Mouse (Mus musculus): ENCODE data around the gene Retreg3. TPM values are rescaled to one million over a fixed set of nuclear protein-coding genes. Genes with fewer than 3 reads are reported as not detected.
"Not testable (repeated sequence)": the region's sequence is repeated elsewhere in the genome, so short reads cannot be mapped to it uniquely, and the experiment has no call there.

The Retreg3 gene
- polyA plus RNA-seq, 1 experiment = not detected

DNA sequence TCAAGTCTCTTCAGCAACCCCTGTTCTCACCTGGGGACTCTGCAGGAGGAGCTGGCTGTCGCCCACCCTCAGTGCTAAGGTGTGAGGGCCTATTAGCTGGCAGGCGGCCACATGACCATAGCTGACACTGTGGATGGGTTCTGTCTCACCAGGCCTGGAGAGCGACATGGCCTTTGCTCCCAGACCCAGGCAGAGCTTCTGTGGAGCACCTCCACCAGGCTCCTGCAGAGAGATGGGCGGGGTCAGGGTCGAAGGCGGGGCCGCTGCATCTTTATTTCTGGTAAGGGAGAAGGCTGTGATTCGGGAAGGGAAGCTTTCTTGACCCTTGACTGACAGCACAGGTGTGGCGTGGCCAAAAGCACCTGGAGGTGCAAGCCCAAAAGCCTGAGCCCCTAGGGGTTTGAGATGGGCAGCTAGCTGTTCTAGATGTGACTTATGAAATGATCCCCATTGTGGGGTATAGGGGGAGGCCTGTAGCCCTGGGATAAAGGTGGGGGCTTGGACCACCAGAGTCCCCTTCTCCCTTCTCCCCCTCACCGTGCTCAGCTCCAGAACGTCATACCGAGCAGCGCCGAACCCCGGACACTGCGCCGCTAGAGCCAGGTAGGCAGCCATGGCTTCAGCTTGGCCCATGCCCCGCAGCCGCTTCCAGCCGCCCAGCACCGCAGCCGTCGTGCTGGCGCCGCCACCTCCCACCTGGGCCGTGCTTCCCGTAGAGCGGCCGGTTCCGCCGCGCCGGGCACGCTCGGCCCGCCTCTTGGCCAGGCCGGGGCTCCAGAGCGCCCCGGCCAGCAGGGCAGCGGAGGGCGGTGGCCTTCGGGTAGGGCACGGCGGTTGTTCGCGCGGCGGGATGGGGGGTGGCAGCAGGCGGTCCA lies 44.0 kb upstream of the Retreg3 start:
- Histone ChIP-seq H3K27ac (ENCODE audit: insufficient read depth, low read depth, low read length) (0 out of 2 replicates have a peak overlapping the region, but pooled peaks have one; percentile 1), H3K4me1 (ENCODE audit: control insufficient read depth, insufficient read depth, low read length) (peaks cover 14% of the 10 kb centered on the region), H3K4me3 (ENCODE audit: insufficient read depth, low read depth, low read length) (no peak overlapping the region)
- 64% methylated on average over 49 of the region's 49 CpGs for WGBS
- TF ChIP-seq POLR2A (IDR thresholded peaks at IDR 0.05; ENCODE audit: insufficient read depth, low read depth, low read length) = no peak
- no peak for TF ChIP-seq CTCF (IDR thresholded peaks at IDR 0.05; ENCODE audit: insufficient read depth, low read depth, low read length)

DNA sequence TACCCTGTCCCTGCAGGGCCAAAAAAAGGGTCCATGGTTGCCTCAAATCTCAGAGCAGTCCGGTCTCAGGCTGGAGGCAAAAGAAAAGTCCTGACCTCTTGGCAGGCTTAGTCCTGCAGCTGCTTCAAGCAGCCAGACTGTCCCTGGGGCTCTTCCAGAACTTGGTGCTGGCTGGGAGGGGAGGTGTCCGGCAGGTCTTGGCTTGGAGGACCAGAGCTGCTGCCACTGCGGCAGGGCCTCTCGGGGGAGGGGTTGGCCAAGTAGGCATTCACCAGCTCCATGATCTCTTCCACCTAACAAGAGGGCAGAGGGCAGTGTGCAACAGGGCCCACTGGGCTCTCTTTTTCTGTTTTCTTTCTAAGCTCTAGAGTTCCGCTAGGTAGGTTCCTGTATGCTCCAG lies 43.1 kb upstream of the Retreg3 start:
- 41% methylated on average over 5 of the region's 5 CpGs for WGBS
- Histone ChIP-seq H3K4me3 (ENCODE audit: insufficient read depth, low read depth, low read length) (no peak overlapping the region), H3K27ac (ENCODE audit: insufficient read depth, low read depth, low read length) (no peak overlapping the region), H3K4me1 (ENCODE audit: control insufficient read depth, insufficient read depth, low read length) (peaks cover 13% of the 10 kb centered on the region)
- TF ChIP-seq POLR2A (IDR thresholded peaks at IDR 0.05; ENCODE audit: insufficient read depth, low read depth, low read length) = no peak
- TF ChIP-seq CTCF (IDR thresholded peaks at IDR 0.05; ENCODE audit: insufficient read depth, low read depth, low read length) = no peak

DNA sequence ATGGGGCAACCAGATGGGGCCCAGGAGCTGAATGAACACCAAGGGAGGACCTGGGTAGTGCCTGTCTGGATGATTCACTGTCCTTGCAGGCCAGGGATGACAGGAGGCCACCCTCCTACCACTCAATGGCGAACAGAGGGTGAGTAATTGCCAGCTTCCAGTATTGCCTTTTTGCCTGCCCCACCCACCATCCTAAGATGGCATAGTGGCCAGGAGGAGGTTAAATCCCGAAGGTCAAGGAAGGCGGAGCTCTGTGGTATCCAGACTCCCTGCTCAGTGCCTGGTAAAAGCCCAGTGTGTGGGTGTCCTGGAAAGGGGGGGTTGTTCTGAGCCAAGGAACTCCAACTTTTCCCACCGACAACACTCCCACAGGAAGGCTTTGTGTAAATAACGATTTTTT lies 42.6 kb upstream of the Retreg3 start:
- Histone ChIP-seq H3K27ac (ENCODE audit: insufficient read depth, low read depth, low read length) (peak overlapping the region; percentile 18; the same call in 1 of the 2 replicates), H3K4me1 (ENCODE audit: control insufficient read depth, insufficient read depth, low read length) (peaks cover 13% of the 10 kb centered on the region), H3K4me3 (ENCODE audit: insufficient read depth, low read depth, low read length) (no peak overlapping the region)
- 28% methylated on average over 5 of the region's 5 CpGs for WGBS
- TF ChIP-seq POLR2A (IDR thresholded peaks at IDR 0.05; ENCODE audit: insufficient read depth, low read depth, low read length) (no peak), CTCF (IDR thresholded peaks at IDR 0.05; ENCODE audit: insufficient read depth, low read depth, low read length) (no peak)

DNA sequence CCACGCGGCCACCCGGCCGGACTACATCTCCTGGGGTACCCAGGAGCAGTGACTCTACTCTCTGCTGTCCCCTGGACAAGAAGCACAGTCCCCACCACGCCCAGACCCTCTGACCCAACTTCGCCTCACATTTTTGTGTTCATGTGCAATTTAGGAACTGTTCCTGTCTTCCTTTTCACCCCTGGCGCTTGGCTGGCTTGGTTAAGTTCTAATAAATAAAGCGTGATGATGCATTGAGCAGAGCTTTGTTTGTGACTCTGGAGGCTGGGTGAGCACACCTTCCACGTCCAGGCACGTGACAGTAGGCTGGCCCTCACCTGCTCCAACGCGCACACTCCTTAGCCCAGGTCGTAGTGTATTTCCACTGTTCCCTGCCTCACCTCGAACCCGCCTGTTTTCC lies 41.9 kb upstream of the Retreg3 start:
- H3K4me3 ChIP-seq (ENCODE audit: insufficient read depth, low read depth, low read length) = no peak overlapping the region
- WGBS = 91% methylated on average over 15 of the region's 15 CpGs
- no peak overlapping the region for H3K27ac ChIP-seq (ENCODE audit: insufficient read depth, low read depth, low read length)
- TF ChIP-seq POLR2A (IDR thresholded peaks at IDR 0.05; ENCODE audit: insufficient read depth, low read depth, low read length) (no peak), CTCF (IDR thresholded peaks at IDR 0.05; ENCODE audit: insufficient read depth, low read depth, low read length) (no peak)
- H3K4me1 ChIP-seq (ENCODE audit: control insufficient read depth, insufficient read depth, low read length) = peaks cover 16% of the 10 kb centered on the region

DNA sequence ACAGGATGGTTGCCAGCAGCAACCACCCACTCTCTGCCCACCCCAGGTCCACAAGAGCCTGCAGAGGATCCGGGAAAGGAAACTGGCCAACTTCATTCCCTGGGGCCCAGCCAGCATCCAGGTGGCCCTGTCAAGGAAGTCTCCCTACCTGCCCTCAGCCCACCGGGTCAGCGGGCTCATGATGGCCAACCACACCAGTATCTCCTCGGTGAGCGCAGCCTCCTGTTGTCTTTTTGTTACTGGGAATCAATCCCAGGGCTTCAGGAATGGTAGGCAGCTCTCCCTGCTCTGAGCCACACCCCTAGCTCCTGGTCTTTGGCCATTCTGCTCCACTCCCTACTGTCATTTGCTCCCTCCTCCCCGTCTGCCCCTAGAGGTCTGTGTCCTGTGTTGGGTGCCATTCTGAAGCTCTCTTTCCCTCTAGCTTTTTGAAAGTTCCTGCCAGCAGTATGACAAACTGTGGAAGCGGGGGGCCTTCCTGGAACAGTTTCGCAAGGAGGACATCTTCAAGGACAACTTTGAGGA lies 41.4 kb upstream of the Retreg3 start:
- not testable (repeated sequence) for H3K4me3 ChIP-seq (ENCODE audit: insufficient read depth, low read depth, low read length); H3K27ac ChIP-seq (ENCODE audit: insufficient read depth, low read depth, low read length)
- peaks cover 21% of the 10 kb centered on the region for H3K4me1 ChIP-seq (ENCODE audit: control insufficient read depth, insufficient read depth, low read length)
- WGBS = 83% methylated on average over 8 of the region's 8 CpGs

DNA sequence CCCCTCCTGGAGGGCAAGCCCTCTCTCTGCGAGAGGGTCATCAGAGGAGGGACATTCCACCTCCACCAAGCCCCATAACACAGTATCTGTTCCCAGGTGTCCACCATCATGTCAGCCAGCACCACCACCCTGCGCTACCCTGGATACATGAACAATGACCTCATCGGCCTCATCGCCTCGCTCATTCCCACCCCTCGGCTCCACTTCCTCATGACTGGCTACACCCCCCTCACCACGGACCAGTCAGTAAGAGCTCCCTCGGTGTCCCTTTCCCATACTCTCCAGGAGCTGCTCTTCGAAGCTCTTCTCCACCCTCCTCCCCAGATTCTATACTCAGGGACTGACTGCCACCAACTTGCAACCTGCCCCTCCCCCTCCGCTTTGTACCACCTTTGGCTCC lies 40.5 kb upstream of the Retreg3 start:
- H3K4me1 ChIP-seq (ENCODE audit: control insufficient read depth, insufficient read depth, low read length) = peaks cover 27% of the 10 kb centered on the region
- not testable (repeated sequence) for H3K27ac ChIP-seq (ENCODE audit: insufficient read depth, low read depth, low read length); H3K4me3 ChIP-seq (ENCODE audit: insufficient read depth, low read depth, low read length)
- 82% methylated on average over 9 of the region's 10 CpGs for WGBS

DNA sequence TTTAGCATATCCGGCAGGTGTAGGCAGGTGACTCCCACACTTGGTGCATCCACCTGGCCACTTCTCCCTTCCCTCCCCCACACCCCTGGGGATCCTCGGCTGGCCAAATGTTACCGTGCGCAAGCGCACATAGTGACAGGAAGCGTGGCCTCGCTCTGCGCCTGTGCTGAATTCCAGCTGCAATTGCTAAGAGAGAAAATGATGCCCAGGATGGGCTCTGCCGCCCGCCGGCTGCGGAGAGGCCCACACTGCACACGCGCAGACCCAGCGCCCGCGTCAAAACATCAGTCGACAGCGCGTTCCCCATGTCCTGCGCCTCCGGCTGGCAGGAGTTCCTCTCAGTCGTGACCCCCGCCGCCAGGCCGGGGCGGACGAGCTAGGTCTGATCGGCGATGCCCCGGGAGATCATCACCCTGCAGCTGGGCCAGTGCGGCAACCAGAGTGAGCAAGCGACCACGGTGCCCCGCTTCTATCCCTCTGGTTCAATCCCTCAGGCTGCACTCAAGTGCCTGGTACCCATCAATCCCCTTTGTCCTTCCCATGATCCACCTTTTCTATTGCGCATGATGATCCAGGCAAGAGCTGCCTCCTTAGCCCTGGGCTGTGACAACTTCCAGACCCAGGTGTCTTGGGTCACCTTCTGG lies 36.2 kb upstream of the Retreg3 start, which contains the start of gene Tubg2:
Tubg2 (plus strand) TSS at position 180 of the 644 bp plus-strand sequence.
- TF ChIP-seq CTCF (IDR thresholded peaks at IDR 0.05; ENCODE audit: insufficient read depth, low read depth, low read length) (no peak), POLR2A (IDR thresholded peaks at IDR 0.05; ENCODE audit: insufficient read depth, low read depth, low read length) (peak; percentile 86)
- Histone ChIP-seq H3K27ac (ENCODE audit: insufficient read depth, low read depth, low read length) (peak within 1 kb of the TSS; percentile 87), H3K4me1 (ENCODE audit: control insufficient read depth, insufficient read depth, low read length) (peaks cover 14% of the 10 kb centered on the region), H3K4me3 (ENCODE audit: insufficient read depth, low read depth, low read length) (peak within 1 kb of the TSS; percentile 63)
- WGBS = 3% methylated on average over 36 of the region's 36 CpGs

DNA sequence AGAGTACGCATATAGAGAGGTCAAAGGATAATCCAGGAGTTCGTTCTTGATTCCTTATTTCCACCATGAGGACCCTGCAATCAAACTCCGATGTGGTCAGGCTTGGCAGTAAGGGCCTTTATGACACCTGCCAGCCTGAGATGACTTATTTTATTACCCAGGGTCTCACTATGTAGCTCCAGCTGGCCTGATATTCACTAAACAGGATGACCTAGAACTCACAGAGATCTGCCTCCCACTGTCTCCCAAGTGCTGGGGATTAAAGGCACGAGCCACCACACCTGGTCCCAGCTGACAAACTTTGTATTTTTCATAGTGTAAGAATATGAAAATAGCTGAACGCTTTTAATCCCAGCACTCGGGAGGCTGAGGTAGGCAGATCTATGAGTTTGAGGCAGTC lies 35.5 kb upstream of the Retreg3 start:
- no peak for TF ChIP-seq POLR2A (IDR thresholded peaks at IDR 0.05; ENCODE audit: insufficient read depth, low read depth, low read length)
- no peak for TF ChIP-seq CTCF (IDR thresholded peaks at IDR 0.05; ENCODE audit: insufficient read depth, low read depth, low read length)
- Histone ChIP-seq H3K4me3 (ENCODE audit: insufficient read depth, low read depth, low read length) (no peak overlapping the region), H3K4me1 (ENCODE audit: control insufficient read depth, insufficient read depth, low read length) (peaks cover 14% of the 10 kb centered on the region), H3K27ac (ENCODE audit: insufficient read depth, low read depth, low read length) (no peak overlapping the region)
- 81% methylated on average over 6 of the region's 6 CpGs for WGBS

DNA sequence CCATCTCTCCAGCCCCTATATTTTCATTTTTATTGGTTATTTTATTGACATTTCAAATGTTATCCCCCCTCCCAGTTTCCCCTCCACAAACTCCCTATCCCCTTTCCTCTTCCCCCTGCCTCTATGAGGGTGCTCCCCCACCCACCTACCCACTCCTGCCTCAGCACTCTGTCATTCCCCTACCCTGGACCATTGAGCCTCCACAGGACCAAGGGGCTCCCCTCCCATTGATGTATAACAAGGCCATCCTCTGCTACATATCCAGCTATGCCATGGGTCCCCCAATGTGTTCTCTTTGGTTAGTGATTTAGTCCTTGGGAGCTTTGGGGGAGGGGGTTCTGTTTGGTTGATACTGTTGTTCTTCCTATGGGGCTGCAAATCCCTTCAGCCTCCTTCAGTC lies 35.0 kb upstream of the Retreg3 start:
- Histone ChIP-seq H3K4me3 (ENCODE audit: insufficient read depth, low read depth, low read length) (no peak overlapping the region), H3K4me1 (ENCODE audit: control insufficient read depth, insufficient read depth, low read length) (peaks cover 14% of the 10 kb centered on the region), H3K27ac (ENCODE audit: insufficient read depth, low read depth, low read length) (no peak overlapping the region)
- TF ChIP-seq CTCF (IDR thresholded peaks at IDR 0.05; ENCODE audit: insufficient read depth, low read depth, low read length) (no peak), POLR2A (IDR thresholded peaks at IDR 0.05; ENCODE audit: insufficient read depth, low read depth, low read length) (no peak)
